Mouse (Mus musculus) liver, postnatal 0 days (tissue): Measurements from ENCODE around the gene 3110082I17Rik.

ENCODE experiments used
- CTCF ChIP-seq: sonication (generic); IDR thresholded peaks from 2 replicates; pipeline ENCODE4 v1.5.1; 2016; ENCODE audit warnings: antibody characterized with exemption, low read depth
- EP300 ChIP-seq: IDR thresholded peaks from 2 replicates; pipeline ENCODE4 v1.6.1; 2016; ENCODE audit warnings: antibody characterized with exemption, low read depth, mild to moderate bottlenecking

DNA sequence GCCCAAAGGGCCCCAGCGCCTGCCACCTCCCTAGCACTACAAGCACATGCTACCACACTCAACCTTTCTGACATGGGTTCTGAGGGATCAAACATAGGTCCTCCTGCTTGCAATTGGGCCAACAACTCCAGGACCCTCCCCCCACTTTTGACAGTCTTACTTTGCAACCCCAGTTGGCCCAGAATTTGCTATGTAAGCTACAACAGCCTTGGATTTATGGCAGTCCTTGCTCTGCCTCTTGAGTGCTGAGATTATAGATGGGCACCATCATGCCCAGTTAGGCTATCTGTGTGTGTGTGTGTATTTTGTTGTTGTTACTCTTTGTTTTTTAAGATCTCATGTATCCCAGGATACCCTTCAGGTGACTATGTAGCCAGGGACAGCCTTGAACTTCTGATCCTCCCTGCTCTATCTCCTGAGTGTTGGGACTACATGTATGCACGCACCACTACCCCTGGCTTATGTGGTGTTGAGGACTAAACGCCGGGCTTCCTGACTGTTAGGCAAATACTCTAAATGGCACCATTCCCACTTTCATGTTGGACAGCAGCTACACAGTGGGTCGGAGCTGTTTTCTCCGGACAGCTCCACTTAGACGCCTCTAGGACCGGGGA is 80.4 kb downstream of the 3110082I17Rik start:
- TF ChIP-seq CTCF, result no peak
- no peak; the same call in 1 of the 2 replicates for TF ChIP-seq EP300
